Mouse (Mus musculus) heart, embryonic 13.5 days (tissue): Measurements from ENCODE around the gene Stim1. TPM values are rescaled to one million over a fixed set of nuclear protein-coding genes. Genes with fewer than 3 reads are reported as not detected.

Experiments
- ATAC-seq: fragments of 200-750 bp; cut with Nextera tagmentation; 2 replicates; pipeline ENCODE4 v1.8.0; 2017; ENCODE audit warnings: moderate TSS enrichment; ENCODE audit not compliant: insufficient number of reproducible peaks, low FRiP score, low TSS enrichment; ENCODE audit errors: extremely low read depth
- H3K27ac ChIP-seq: fragments of 300-500 bp; sonication (generic); replicated peaks from 2 replicates; pipeline ENCODE4 v1.5.1; 2015; ENCODE audit warnings: moderate library complexity, mild to moderate bottlenecking, inconsistent platforms
- H3K27me3 ChIP-seq: fragments of 300-500 bp; sonication (generic); replicated peaks from 2 replicates; pipeline ENCODE4 v1.6.1; 2015; ENCODE audit warnings: mild to moderate bottlenecking, inconsistent platforms
- H3K36me3 ChIP-seq: fragments of 300-500 bp; sonication (generic); 2 replicates; pipeline ENCODE4 v1.6.1; 2015; ENCODE audit warnings: mild to moderate bottlenecking, inconsistent platforms
- H3K4me1 ChIP-seq: fragments of 300-500 bp; sonication (generic); 2 replicates; pipeline ENCODE4 v1.6.1; 2015; ENCODE audit warnings: inconsistent platforms
- H3K4me2 ChIP-seq: fragments of 300-500 bp; sonication (generic); 2 replicates; pipeline ENCODE4 v1.6.1; 2015; ENCODE audit warnings: inconsistent platforms, mild to moderate bottlenecking, moderate library complexity
- H3K4me3 ChIP-seq: fragments of 300-500 bp; sonication (generic); 2 replicates; pipeline ENCODE4 v1.5.1; 2015; ENCODE audit warnings: moderate library complexity, mild to moderate bottlenecking, inconsistent platforms
- H3K9ac ChIP-seq: fragments of 300-500 bp; sonication (generic); 2 replicates; pipeline ENCODE4 v1.6.1; 2015; ENCODE audit warnings: inconsistent platforms, mild to moderate bottlenecking, moderate library complexity
- H3K9me3 ChIP-seq: fragments of 300-500 bp; sonication (generic); 2 replicates; pipeline ENCODE4 v1.6.1; 2016; ENCODE audit warnings: inconsistent platforms
- WGBS: fragments of 180-500 bp; shearing (Covaris S2); methylation state at CpG from one replicate; pipeline ENCODE4 v1.1.7; 2015; ENCODE audit warnings: mixed read lengths; 5-methylcytosine and 5-hydroxymethylcytosine counted together
- polyA plus RNA-seq: library from polyadenylated mRNA; unstranded; fragments of >200 nt; fragmentation: Nextera tagmentation; extraction: Ambion mirVana; gene quantifications from 2 replicates; pipeline ENCODE4 v1.2.1, GENCODE M21; 2015

Stim1 gene
- polyA plus RNA-seq, 1 experiment from 2014 or later, result 13.0 TPM

GRCm38 (mm10) chr7:102266401-102267042 lies 1.1 kb upstream of the Stim1 start:
- no peak for ATAC-seq
- H3K4me2 ChIP-seq, result peak overlapping the region; percentile 88
- H3K4me1 ChIP-seq, result peaks cover 18% of the 10 kb centered on the region
- no peak overlapping the region for H3K27ac ChIP-seq
- H3K9ac ChIP-seq, result no peak overlapping the region; the same call in 1 of the 2 replicates
- peak overlapping the region; percentile 85 for H3K4me3 ChIP-seq
- no peaks in the 10 kb centered on the region for H3K36me3 ChIP-seq
- H3K27me3 ChIP-seq, result peaks cover 28% of the 10 kb centered on the region
- no peaks in the 10 kb centered on the region for H3K9me3 ChIP-seq
- 34% methylated on average over 14 of the region's 14 CpGs for WGBS

DNA sequence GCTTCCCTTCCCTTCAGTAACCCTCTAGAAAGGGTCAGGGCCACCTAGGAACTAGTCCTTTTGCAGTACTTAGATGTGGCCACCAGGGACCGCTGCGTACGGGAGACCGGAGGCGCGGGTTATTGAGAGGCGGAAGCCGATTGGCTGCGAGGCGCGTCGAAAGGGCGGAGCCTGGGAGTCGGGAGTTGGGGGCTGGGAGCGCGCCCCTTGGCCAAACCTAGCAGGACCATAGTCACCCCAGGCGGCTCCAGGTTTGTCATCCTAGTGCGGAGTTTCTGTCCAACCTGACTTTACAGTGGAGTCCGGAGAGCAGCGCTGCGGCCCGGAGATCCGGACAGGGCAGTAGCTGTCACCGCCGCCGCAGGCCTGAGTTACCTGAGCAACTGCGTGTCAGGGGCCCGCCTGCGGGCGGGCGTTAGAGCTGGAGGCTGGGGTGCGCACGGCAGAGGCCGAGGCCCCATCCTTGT lies 460 bp upstream of the Stim1 start:
- H3K27ac ChIP-seq, result peak overlapping the region; percentile 50
- peak overlapping the region; percentile 88 for H3K9ac ChIP-seq
- no peaks in the 10 kb centered on the region for H3K9me3 ChIP-seq
- ATAC-seq, result peak; percentile 74
- peak overlapping the region; percentile 88 for H3K4me2 ChIP-seq
- peak overlapping the region; percentile 85 for H3K4me3 ChIP-seq
- WGBS, result under 1% methylated on average over 34 of the region's 34 CpGs
- H3K27me3 ChIP-seq, result peaks cover 28% of the 10 kb centered on the region
- no peaks in the 10 kb centered on the region for H3K36me3 ChIP-seq
- peaks cover 24% of the 10 kb centered on the region for H3K4me1 ChIP-seq

DNA sequence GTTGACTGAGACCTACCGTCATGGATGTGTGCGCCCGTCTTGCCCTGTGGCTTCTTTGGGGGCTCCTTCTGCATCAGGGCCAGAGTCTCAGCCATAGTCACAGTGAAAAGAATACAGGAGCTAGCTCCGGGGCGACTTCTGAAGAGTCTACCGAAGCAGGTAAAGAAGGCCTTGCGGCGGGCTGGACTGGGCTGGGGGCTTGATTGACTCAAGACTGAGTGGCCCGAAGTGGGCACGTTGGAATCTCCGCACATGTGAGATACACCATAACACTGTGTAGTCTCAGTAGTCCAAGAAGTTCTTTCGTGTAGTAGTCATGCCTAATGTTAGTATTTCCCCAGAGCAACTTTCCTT lies 766 bp downstream of the Stim1 start:
- WGBS, result 9% methylated on average over 12 of the region's 12 CpGs
- H3K27ac ChIP-seq, result no peak overlapping the region

DNA sequence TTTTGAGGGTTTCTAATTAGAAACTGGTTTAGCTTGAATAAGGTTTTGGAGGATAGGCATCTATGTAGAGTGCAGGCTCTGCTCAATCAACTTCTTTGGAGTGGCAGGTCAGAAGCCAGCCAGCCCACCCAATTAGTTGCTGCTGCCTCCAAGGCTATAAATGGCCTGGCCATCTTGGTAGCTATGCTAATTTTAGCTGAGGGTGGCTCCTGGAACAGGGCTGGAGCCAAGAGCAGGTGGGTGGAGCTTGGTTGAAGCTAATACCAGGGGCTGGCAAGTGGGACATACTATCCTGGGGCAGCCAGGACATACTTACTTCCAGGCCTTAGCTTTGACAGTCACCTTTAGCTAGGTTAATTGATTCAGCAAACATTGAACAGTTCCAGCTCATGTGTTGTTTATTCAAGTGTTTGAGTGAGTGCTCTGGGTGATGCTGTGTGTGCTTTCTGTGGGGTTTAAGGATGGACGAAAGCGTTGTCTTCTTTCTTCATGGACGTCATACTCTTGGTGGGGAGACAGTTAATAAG lies 4.9 kb downstream of the Stim1 start:
- peak; percentile 10; the same call in 1 of the 2 replicates for ATAC-seq
- Histone ChIP-seq H3K4me3 (no peak overlapping the region), H3K4me1 (peaks cover 28% of the 10 kb centered on the region), H3K4me2 (no peak overlapping the region), H3K27ac (peak overlapping the region; percentile 39; the same call in 1 of the 2 replicates), H3K27me3 (peaks cover 35% of the 10 kb centered on the region), H3K9me3 (no peaks in the 10 kb centered on the region), H3K36me3 (no peaks in the 10 kb centered on the region), H3K9ac (no peak overlapping the region)
- WGBS, result 84% methylated on average over 3 of the region's 3 CpGs

More for the DNA sequence above, 766 bp downstream of the Stim1 start:
- peak overlapping the region; percentile 88 for H3K4me2 ChIP-seq
- ATAC-seq, result no peak
- H3K36me3 ChIP-seq, result no peaks in the 10 kb centered on the region
- H3K27me3 ChIP-seq, result peaks cover 28% of the 10 kb centered on the region
- H3K4me1 ChIP-seq, result peaks cover 33% of the 10 kb centered on the region
- peak overlapping the region; percentile 88 for H3K9ac ChIP-seq
- no peaks in the 10 kb centered on the region for H3K9me3 ChIP-seq
- peak overlapping the region; percentile 85 for H3K4me3 ChIP-seq

GRCm38 (mm10) chr7:102281403-102281802 lies 13.8 kb downstream of the Stim1 start:
- H3K4me3 ChIP-seq, result no peak overlapping the region
- ATAC-seq, result no peak
- no peak overlapping the region for H3K9ac ChIP-seq
- WGBS, result 95% methylated on average over 1 of the region's 1 CpGs
- peaks cover 84% of the 10 kb centered on the region for H3K27me3 ChIP-seq
- no peak overlapping the region for H3K27ac ChIP-seq
- H3K4me2 ChIP-seq, result no peak overlapping the region
- no peaks in the 10 kb centered on the region for H3K9me3 ChIP-seq
- peaks cover 7% of the 10 kb centered on the region for H3K4me1 ChIP-seq
- H3K36me3 ChIP-seq, result no peaks in the 10 kb centered on the region

GRCm38 (mm10) chr7:102282261-102282660 lies 14.7 kb downstream of the Stim1 start:
- H3K4me1 ChIP-seq, result peaks cover 7% of the 10 kb centered on the region
- no peaks in the 10 kb centered on the region for H3K36me3 ChIP-seq
- no peak overlapping the region for H3K27ac ChIP-seq
- H3K9me3 ChIP-seq, result no peaks in the 10 kb centered on the region
- peaks cover 84% of the 10 kb centered on the region for H3K27me3 ChIP-seq
- no peak overlapping the region for H3K4me2 ChIP-seq
- H3K9ac ChIP-seq, result no peak overlapping the region
- H3K4me3 ChIP-seq, result no peak overlapping the region
- no peak for ATAC-seq
- WGBS, result 24% methylated on average over 5 of the region's 5 CpGs

DNA sequence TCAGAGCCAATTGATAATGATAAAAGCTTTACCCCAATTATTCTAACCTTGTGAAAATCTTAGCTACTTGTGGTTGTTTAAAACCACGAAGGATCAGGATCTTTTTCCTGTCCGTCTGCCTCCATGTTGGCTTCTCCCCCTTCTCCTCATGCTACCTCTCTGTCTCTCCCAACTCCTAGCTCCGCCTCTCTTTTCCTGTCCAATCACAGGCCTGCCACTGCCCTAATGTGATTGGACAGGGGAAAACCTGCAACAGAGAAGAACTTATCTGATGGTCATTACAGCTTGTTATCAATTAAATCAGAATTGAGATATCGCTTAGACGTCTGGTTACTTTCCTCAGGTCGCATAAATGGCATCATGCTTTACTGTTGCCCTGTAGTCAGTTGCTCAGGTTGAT lies 21.9 kb downstream of the Stim1 start:
- no peak overlapping the region for H3K4me2 ChIP-seq
- ATAC-seq, result no peak
- peaks cover 3% of the 10 kb centered on the region; the same call in 1 of the 2 replicates for H3K9me3 ChIP-seq
- H3K36me3 ChIP-seq, result no peaks in the 10 kb centered on the region
- H3K9ac ChIP-seq, result no peak overlapping the region
- H3K4me1 ChIP-seq, result peaks cover 6% of the 10 kb centered on the region
- 84% methylated on average over 6 of the region's 6 CpGs for WGBS
- no peak overlapping the region for H3K4me3 ChIP-seq
- H3K27me3 ChIP-seq, result peaks cover 86% of the 10 kb centered on the region
- H3K27ac ChIP-seq, result no peak overlapping the region

GRCm38 (mm10) chr7:102292228-102292627 lies 24.6 kb downstream of the Stim1 start:
- Histone ChIP-seq H3K4me2 (no peak overlapping the region), H3K36me3 (no peaks in the 10 kb centered on the region), H3K4me1 (peaks cover 6% of the 10 kb centered on the region), H3K27ac (no peak overlapping the region), H3K9me3 (peaks cover 3% of the 10 kb centered on the region; the same call in 1 of the 2 replicates), H3K4me3 (no peak overlapping the region), H3K27me3 (peaks cover 77% of the 10 kb centered on the region), H3K9ac (no peak overlapping the region)
- WGBS, result 89% methylated on average over 3 of the region's 3 CpGs
- ATAC-seq, result no peak

DNA sequence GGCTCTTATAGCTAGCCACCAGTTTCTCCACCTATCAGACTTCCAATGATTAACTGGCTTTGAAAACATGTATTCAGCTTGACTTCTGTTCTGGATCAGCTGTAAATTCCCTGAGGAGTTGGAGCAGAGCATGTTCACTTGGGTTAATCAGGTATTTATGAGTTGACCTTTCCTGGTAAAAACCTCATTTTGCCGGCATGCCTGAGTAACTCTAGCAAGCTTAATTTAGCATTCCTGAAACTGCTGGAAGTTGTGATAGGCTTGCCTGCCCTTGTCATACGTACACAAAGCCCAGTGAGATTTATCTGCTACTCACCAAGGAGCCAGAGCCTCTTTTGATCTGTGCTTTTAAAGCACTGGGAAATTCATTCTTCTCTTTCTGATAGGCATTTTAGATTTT lies 25.6 kb downstream of the Stim1 start:
- H3K4me1 ChIP-seq, result peaks cover 6% of the 10 kb centered on the region
- peaks cover 3% of the 10 kb centered on the region; the same call in 1 of the 2 replicates for H3K9me3 ChIP-seq
- ATAC-seq, result no peak
- H3K27me3 ChIP-seq, result peaks cover 71% of the 10 kb centered on the region
- H3K4me3 ChIP-seq, result no peak overlapping the region
- no peak overlapping the region for H3K27ac ChIP-seq
- 9% methylated on average over 2 of the region's 2 CpGs for WGBS
- H3K36me3 ChIP-seq, result no peaks in the 10 kb centered on the region
- H3K4me2 ChIP-seq, result no peak overlapping the region
- H3K9ac ChIP-seq, result no peak overlapping the region

DNA sequence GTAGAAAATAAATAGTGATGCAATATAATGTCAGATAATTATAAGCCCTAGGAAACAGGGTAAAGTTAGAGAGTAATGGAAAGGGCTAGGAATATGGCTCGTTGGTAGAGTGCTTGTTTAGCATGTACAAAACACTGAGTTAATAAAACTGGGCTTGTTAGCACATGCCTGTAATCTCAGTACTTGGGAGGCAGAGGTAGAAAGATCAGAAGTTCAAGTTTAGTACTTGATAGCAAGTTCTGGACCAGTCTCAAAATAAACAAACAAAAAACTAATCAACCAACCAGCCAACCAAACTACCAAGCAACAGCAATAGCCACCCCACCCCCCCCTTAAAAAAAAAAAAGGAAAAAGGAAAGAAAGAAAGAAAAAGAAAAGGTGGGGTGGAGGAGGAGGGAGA lies 33.2 kb downstream of the Stim1 start:
- Histone ChIP-seq H3K27me3 (peaks cover 22% of the 10 kb centered on the region; the same call in 1 of the 2 replicates), H3K4me1 (no peaks in the 10 kb centered on the region), H3K4me2 (no peak overlapping the region), H3K9ac (no peak overlapping the region), H3K9me3 (no peaks in the 10 kb centered on the region), H3K36me3 (no peaks in the 10 kb centered on the region), H3K4me3 (no peak overlapping the region), H3K27ac (no peak overlapping the region)
- WGBS, result 77% methylated on average over 1 of the region's 1 CpGs
- ATAC-seq, result no peak

GRCm38 (mm10) chr7:102302471-102302870 lies 34.9 kb downstream of the Stim1 start:
- no peaks in the 10 kb centered on the region for H3K4me1 ChIP-seq
- H3K4me3 ChIP-seq, result no peak overlapping the region
- H3K9me3 ChIP-seq, result no peaks in the 10 kb centered on the region
- no peak overlapping the region for H3K9ac ChIP-seq
- H3K27me3 ChIP-seq, result peaks cover 8% of the 10 kb centered on the region; the same call in 1 of the 2 replicates
- WGBS, result 87% methylated on average over 4 of the region's 4 CpGs
- no peak overlapping the region for H3K27ac ChIP-seq
- H3K4me2 ChIP-seq, result no peak overlapping the region
- no peaks in the 10 kb centered on the region for H3K36me3 ChIP-seq
- no peak for ATAC-seq

DNA sequence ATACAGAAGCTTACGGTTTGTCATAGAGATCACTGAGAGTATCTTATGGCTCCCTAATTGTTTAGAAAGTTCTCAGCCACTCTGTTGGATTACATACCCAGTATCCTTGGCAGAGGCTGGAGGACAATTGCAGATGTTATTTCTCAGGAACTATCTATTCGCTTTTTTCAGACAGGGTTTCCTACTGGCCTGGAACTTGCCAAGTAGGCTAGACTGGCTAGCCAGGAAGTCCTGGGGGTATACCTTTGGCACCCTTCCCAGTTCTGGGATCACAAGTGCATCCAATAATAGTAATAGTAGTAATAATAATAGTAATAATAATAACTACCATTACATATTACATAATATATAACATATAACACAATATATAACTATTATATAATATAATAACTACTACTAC lies 38.0 kb downstream of the Stim1 start:
- Histone ChIP-seq H3K4me2 (no peak overlapping the region), H3K27me3 (peaks cover 7% of the 10 kb centered on the region; the same call in 1 of the 2 replicates), H3K9me3 (no peaks in the 10 kb centered on the region), H3K36me3 (no peaks in the 10 kb centered on the region), H3K27ac (no peak overlapping the region), H3K9ac (no peak overlapping the region), H3K4me3 (no peak overlapping the region), H3K4me1 (no peaks in the 10 kb centered on the region)
- no peak for ATAC-seq
- 72% methylated on average over 2 of the region's 2 CpGs for WGBS
